Mouse (Mus musculus) midbrain, embryonic 10.5 days (tissue): Measurements from ENCODE around the gene Pkn1. TPM values are rescaled to one million over a fixed set of nuclear protein-coding genes. Genes with fewer than 3 reads are reported as not detected.

Source experiments
- DNase-seq: peaks from one replicate; pipeline ENCODE4 v3.0.0-alpha.2; 2017; ENCODE audit warnings: low spot score
- H3K27ac ChIP-seq: fragments of 300-500 bp; sonication (generic); replicated peaks from 2 replicates; pipeline ENCODE4 v1.5.1; 2016; ENCODE audit warnings: mild to moderate bottlenecking
- H3K27me3 ChIP-seq: fragments of 300-500 bp; sonication (generic); 2 replicates; pipeline ENCODE4 v1.6.1; 2016; ENCODE audit warnings: low read depth, mild to moderate bottlenecking; ENCODE audit not compliant: poor library complexity, severe bottlenecking
- H3K36me3 ChIP-seq: fragments of 300-500 bp; sonication (generic); 2 replicates; pipeline ENCODE4 v1.6.1; 2016; ENCODE audit warnings: mild to moderate bottlenecking, moderate library complexity
- H3K4me1 ChIP-seq: fragments of 300-500 bp; sonication (generic); 2 replicates; pipeline ENCODE4 v1.6.1; 2016
- H3K4me3 ChIP-seq: fragments of 300-500 bp; sonication (generic); 2 replicates; pipeline ENCODE4 v1.5.1; 2016; ENCODE audit warnings: mild to moderate bottlenecking, moderate library complexity
- H3K9me3 ChIP-seq: fragments of 300-500 bp; sonication (generic); replicated peaks from 2 replicates; pipeline ENCODE4 v1.6.1; 2016; ENCODE audit warnings: mild to moderate bottlenecking
- WGBS: fragments of 180-500 bp; shearing (Covaris S2); methylation state at CpG from one replicate; pipeline ENCODE4 v1.1.7; 2016; 5-methylcytosine and 5-hydroxymethylcytosine counted together
- polyA plus RNA-seq: library from polyadenylated mRNA; unstranded; fragments of >200 nt; fragmentation: Nextera tagmentation; extraction: Ambion mirVana; gene quantifications from 2 replicates; pipeline ENCODE4 v1.2.1, GENCODE M21; 2016

Pkn1 gene
- polyA plus RNA-seq, 1 experiment from 2014 or later = 22.8 TPM

DNA sequence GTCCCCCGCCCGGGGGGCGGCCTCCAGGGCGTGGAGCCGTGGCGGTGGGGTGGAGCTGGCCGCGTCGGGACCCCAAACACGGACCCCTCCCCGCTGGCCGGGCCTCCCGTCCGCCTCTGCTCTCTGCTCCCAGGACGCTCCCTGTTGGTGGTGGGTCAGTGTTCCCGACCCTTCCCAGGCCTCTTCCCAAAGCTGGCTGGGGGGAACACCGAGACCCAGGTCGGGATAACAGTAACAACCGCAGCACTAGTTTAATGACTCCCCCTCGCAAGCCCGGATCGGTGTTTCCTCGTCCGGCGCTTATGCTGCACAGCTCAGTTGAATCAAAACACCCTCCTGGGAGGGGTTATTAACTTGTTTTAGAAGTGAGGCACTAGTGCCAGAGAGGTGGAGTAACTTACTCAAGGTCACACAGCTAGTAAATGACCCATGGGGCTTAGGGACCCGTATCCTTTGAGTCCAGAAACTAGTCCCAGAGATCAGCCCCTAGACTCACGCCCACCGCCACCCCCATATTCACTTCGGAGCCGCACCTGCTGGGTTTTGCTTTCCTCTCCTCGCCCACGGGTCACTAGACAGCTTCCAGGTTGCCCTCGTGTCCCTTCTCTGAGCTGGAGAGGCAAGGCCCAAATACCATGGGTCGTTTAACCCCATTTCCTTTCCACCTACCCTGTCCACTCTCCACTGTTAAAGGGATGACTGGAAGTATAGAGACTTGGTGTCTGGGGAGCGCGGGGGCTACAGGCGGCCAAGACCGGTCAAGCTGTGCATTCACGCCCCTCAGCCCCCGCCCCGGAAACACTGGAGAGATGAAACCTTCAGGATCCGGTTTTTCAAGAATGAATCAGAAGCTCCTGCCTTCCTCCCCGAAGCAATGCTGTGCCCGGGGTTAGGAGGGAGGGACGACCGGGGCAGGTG lies 46.0 kb downstream of the Pkn1 start:
- H3K27me3 ChIP-seq = no peaks in the 10 kb centered on the region
- 2% methylated on average over 46 of the region's 46 CpGs for WGBS
- peaks cover 36% of the 10 kb centered on the region for H3K36me3 ChIP-seq
- peak overlapping the region; percentile 89 for H3K4me3 ChIP-seq
- peaks cover 5% of the 10 kb centered on the region; the same call in 1 of the 2 replicates for H3K9me3 ChIP-seq
- peaks cover 25% of the 10 kb centered on the region for H3K4me1 ChIP-seq
- H3K27ac ChIP-seq = peak overlapping the region; percentile 94
- no peak for DNase-seq

DNA sequence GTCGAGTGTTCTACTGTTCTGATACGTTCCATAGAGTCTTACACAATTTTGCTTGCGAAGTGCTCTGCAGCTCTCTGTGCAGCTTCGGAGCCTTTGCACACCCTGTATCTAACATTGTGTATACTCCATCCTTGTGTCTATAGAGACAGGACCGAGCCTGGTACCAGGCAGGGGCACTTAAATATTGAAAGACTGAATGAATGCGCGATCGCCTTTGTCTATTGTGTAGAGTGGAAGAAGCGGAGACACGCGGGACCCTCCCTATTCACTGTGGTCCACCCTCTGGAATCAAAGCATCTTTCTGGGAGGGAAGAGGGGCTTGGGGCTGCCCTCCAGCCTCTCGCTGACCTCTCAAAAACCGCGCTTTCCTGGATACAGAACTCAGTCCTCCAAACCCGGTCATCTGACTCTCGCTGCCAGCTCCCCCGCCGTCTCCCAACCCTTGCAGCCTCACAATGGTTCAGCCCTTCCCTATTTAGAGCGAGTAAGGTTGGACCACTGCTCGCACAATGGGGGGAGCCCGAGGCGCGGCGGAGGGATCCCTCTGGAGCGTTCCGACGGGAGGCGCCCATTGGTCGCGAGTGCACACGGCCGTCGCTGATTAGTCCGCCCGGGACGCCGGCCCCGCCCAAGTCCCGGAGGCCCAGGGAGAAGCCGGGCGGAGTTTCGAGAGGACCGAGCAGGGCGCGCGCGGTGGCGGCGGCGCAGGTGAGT lies 46.8 kb downstream of the Pkn1 start, which contains the start of gene Gipc1:
Gipc1 (plus strand) TSS at position 648 of the 714 bp plus-strand sequence.
- Histone ChIP-seq H3K27me3 (no peaks in the 10 kb centered on the region), H3K4me1 (peaks cover 25% of the 10 kb centered on the region), H3K27ac (peak within 1 kb of the TSS; percentile 94), H3K4me3 (peak within 1 kb of the TSS; percentile 89), H3K9me3 (peaks cover 5% of the 10 kb centered on the region; the same call in 1 of the 2 replicates), H3K36me3 (peaks cover 28% of the 10 kb centered on the region)
- 5% methylated on average over 50 of the region's 50 CpGs for WGBS
- DNase-seq = peak; percentile 98

DNA sequence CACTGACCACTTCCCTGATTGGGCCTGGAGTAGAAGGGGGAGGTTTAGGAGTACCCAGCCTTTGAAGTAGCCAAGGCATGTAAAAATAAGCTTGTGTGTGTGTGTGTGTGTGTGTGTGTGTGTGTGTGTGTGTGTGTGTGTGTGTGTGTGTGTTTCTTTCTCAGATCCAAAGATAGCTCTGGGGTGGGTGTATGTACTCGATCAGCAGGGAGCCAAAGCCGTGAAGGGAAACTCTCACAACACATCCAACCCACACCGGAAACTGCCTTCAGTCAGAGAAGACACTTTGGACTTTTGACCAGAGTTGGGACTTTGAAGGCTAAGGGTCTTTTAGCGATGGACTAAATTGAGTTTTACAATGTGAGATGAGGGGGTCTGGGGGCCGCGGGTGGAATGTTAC lies 49.3 kb downstream of the Pkn1 start:
- Histone ChIP-seq H3K4me3 (no peak overlapping the region), H3K27ac (no peak overlapping the region), H3K36me3 (peaks cover 3% of the 10 kb centered on the region; the same call in 1 of the 2 replicates), H3K4me1 (peaks cover 20% of the 10 kb centered on the region), H3K27me3 (no peaks in the 10 kb centered on the region), H3K9me3 (peaks cover 5% of the 10 kb centered on the region; the same call in 1 of the 2 replicates)
- 95% methylated on average over 6 of the region's 6 CpGs for WGBS
- DNase-seq = no peak

DNA sequence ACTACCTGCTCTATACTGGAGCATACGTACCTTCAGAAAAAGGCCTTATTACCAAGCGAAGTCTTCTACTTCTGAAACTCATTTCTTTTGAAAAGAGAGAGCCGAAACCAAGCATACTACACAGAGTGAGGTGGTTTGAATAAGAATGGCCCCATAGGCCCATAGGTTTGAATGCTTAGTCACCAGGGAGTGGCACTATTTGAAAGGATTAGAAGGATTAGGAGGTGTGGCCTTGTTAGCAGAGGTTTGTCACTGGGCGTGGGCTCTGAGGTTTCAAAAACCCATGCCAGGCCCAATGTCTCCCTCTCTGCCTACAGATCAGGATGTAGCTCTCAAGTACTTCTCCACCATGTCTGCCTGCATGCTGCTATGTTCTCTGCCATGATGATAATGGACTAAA lies 50.9 kb downstream of the Pkn1 start:
- no peak for DNase-seq
- WGBS = 90% methylated on average over 4 of the region's 4 CpGs

DNA sequence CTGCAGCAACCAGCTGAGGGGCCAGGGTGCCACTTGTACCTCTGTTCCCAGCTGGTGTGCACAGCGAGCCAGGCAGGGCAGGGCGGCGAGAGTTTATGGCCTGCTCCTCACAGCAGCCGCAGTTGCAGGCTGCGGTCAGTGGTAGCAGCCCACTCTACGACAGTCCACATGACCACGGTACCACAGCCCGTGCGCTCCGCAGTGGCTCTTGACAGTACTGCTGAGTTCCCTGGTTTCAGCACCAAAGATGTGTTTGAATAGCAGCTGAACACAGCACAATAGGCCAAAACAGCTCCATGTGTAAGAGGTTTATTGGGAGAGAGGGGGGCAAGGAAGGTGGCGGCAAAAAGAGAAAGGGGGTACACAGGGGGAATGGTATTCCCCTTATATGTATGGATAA lies 51.5 kb downstream of the Pkn1 start:
- H3K27ac ChIP-seq = no peak overlapping the region
- WGBS = 97% methylated on average over 11 of the region's 11 CpGs
- peaks cover 5% of the 10 kb centered on the region; the same call in 1 of the 2 replicates for H3K9me3 ChIP-seq
- no peak overlapping the region for H3K4me3 ChIP-seq
- DNase-seq = no peak
- H3K4me1 ChIP-seq = peaks cover 7% of the 10 kb centered on the region
- no peaks in the 10 kb centered on the region for H3K36me3 ChIP-seq
- H3K27me3 ChIP-seq = no peaks in the 10 kb centered on the region

More for the DNA sequence above, 50.9 kb downstream of the Pkn1 start:
- H3K9me3 ChIP-seq = peaks cover 5% of the 10 kb centered on the region; the same call in 1 of the 2 replicates
- no peak overlapping the region for H3K4me3 ChIP-seq
- H3K27me3 ChIP-seq = no peaks in the 10 kb centered on the region
- H3K27ac ChIP-seq = no peak overlapping the region
- peaks cover 9% of the 10 kb centered on the region for H3K4me1 ChIP-seq
- no peaks in the 10 kb centered on the region for H3K36me3 ChIP-seq

DNA sequence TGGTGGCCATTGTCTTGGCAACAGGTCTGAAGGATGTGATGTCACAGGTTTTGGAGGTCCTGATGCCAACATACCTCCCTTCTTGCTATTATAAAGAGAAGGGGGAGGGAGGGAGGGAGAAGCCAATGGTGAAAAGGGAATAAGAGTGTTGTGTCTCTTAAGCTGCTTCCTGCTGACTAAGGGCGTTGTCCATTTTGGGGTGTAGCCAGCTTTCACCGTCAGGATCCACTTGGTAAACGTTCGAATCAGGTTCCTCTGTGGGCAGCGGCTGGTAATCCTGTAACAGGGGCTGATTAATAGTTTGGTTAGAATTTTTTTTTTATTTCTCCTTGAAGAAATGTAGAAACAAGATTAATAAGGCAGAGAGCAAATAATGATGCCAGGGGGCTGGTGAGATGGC lies 59.3 kb downstream of the Pkn1 start:
- Histone ChIP-seq H3K27ac (no peak overlapping the region), H3K27me3 (no peaks in the 10 kb centered on the region)
- WGBS = 80% methylated on average over 5 of the region's 5 CpGs

DNA sequence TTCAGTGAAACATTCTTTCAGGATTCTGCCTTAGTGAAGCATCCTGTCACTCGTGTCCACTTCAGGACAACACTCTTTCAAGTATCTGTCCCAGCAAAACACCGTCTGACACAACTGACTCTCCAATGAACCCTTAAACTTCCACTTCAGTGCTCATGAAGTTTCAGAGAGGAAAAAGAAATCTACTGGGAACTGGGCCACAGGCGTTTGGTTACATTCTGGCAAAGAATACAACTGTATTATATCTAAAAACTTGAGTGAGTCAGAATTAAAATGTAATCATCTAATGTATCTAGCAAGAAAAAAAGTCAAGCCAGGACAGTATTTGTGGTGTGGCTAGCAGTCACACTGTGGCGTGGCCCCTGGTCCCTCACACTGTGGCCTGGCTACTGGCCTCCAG lies 60.1 kb downstream of the Pkn1 start:
- DNase-seq = no peak
- no peak overlapping the region for H3K27ac ChIP-seq
- no peaks in the 10 kb centered on the region for H3K36me3 ChIP-seq
- H3K9me3 ChIP-seq = peaks cover 7% of the 10 kb centered on the region; the same call in 1 of the 2 replicates
- no peak overlapping the region for H3K4me3 ChIP-seq
- 85% methylated on average over 4 of the region's 4 CpGs for WGBS
- H3K4me1 ChIP-seq = no peaks in the 10 kb centered on the region
- no peaks in the 10 kb centered on the region for H3K27me3 ChIP-seq

More for the DNA sequence above, 59.3 kb downstream of the Pkn1 start:
- no peak for DNase-seq
- H3K36me3 ChIP-seq = no peaks in the 10 kb centered on the region
- no peaks in the 10 kb centered on the region for H3K4me1 ChIP-seq
- peaks cover 7% of the 10 kb centered on the region; the same call in 1 of the 2 replicates for H3K9me3 ChIP-seq
- no peak overlapping the region for H3K4me3 ChIP-seq

DNA sequence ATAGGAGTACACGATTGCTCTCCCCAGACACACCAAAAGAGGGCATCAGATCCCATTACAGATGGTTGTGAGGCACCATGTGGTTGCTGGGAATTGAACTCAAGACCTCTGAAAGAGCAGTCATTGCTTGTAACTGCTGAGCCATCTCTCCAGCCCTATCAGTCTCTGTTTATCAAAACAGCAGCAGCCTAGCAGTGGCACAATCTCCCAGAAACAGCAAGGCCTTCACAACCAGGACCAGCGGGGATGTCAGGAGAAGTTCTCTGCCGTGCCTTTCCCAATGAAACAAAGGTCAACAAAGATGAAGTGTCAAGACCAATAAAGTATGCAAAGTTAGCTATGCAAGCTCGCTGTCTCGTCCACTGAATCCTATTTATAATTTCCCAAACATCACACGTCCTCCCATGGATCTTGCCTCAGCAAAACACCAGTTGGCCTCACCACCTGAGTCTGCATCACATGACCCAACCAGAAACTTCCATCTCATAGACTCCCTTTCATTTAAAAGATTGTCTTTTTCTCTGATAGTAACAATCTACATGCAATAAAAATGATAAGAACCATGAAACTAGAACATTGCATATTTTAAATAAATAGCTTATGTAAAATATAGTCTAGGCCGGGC lies 66.8 kb downstream of the Pkn1 start:
- H3K4me1 ChIP-seq = no peaks in the 10 kb centered on the region
- H3K36me3 ChIP-seq = no peaks in the 10 kb centered on the region
- H3K4me3 ChIP-seq = no peak overlapping the region
- no peak overlapping the region for H3K27ac ChIP-seq
- DNase-seq = no peak
- H3K27me3 ChIP-seq = no peaks in the 10 kb centered on the region
- peaks cover 7% of the 10 kb centered on the region; the same call in 1 of the 2 replicates for H3K9me3 ChIP-seq
- WGBS = 88% methylated on average over 7 of the region's 7 CpGs

DNA sequence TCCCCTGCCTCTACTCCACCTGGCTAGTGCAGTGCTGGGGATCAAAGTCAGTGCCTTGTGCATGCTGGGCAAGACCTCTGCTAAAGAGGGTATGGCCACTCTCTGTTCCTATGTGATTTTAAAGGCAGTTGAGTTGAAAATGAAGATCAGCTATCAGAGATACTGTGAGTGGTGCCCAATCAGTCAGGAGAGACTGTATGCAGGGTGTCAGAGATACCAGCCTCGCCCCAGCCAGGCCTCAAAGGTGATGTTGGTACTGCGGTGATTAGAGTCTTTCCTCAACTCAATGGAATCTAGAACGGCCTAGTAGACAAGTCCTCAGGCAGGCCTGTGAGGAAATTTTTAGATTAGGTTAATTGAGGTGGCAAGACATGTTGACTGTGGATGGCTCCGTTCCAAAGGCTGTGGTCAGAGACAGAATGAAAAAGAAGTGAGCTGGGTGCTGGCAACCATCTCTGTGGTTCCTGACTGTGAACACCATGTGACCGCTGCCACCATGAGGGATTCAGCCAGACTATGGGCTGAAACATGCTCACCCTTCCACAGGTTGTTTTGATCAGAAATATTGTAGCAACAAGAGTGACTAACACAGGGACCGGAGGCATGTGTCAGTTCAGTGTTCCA lies 73.2 kb downstream of the Pkn1 start:
- 93% methylated on average over 6 of the region's 6 CpGs for WGBS
- no peaks in the 10 kb centered on the region for H3K9me3 ChIP-seq

DNA sequence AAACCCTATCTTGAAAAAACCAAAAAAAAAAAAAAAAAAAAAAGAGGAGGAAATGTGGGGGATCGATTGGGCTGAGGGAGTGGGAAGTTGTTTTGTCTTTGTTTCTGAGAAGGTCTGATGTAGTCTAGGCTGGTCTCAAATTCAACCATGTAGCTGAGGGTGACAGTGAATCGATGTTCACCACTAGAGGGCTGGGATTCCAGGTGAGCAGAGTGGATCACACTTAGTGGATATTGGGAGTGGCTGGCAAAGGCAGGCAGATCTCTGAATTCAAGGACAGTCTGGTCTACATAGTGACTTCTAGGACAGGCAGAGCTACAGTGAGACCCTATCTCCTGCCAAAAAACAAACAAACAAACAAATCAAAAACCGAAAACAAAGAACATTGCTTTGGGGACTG lies 74.2 kb downstream of the Pkn1 start:
- H3K27me3 ChIP-seq = peaks cover 7% of the 10 kb centered on the region; the same call in 1 of the 2 replicates
- WGBS = 45% methylated on average over 3 of the region's 3 CpGs
- no peak overlapping the region for H3K27ac ChIP-seq
- H3K4me1 ChIP-seq = peaks cover 7% of the 10 kb centered on the region; the same call in 1 of the 2 replicates
- no peaks in the 10 kb centered on the region for H3K36me3 ChIP-seq
- no peak for DNase-seq
- no peaks in the 10 kb centered on the region for H3K9me3 ChIP-seq
- H3K4me3 ChIP-seq = no peak overlapping the region

More for the DNA sequence above, 73.2 kb downstream of the Pkn1 start:
- DNase-seq = no peak
- Histone ChIP-seq H3K4me1 (peaks cover 7% of the 10 kb centered on the region; the same call in 1 of the 2 replicates), H3K4me3 (no peak overlapping the region), H3K27ac (no peak overlapping the region), H3K36me3 (no peaks in the 10 kb centered on the region), H3K27me3 (peaks cover 7% of the 10 kb centered on the region; the same call in 1 of the 2 replicates)

DNA sequence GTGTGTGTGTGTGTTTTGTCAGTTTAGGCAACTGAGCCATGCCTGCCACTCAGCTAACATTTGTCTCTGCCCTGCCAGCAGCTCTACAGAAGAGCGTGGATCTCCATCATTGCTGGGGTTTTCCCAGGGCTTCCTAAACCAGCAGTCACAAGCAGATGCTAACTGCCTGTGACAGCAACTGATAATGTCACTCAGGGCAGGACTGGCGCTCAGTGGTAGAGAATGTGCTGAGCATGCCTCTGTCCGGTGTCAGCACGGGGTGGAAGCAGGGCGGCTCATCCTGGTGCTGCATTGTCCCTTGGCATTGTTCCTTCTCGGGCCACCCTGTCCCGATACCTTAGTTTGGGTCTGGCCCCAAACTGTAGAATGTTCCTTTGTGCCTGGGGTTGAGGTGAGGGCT lies 75.4 kb downstream of the Pkn1 start:
- Histone ChIP-seq H3K9me3 (no peaks in the 10 kb centered on the region), H3K27ac (no peak overlapping the region), H3K4me1 (peaks cover 7% of the 10 kb centered on the region; the same call in 1 of the 2 replicates), H3K36me3 (no peaks in the 10 kb centered on the region), H3K27me3 (peaks cover 7% of the 10 kb centered on the region; the same call in 1 of the 2 replicates), H3K4me3 (no peak overlapping the region)
- no peak for DNase-seq
- WGBS = 91% methylated on average over 7 of the region's 7 CpGs
